Mouse (Mus musculus): ENCODE measurements at regions not wholly inside any gene's neighbourhood (a gene's known extent, or its start where the extent isn't known, plus 50 kb on each side); places are given as distances from the start of the nearest gene placed in this dataset.

DNA sequence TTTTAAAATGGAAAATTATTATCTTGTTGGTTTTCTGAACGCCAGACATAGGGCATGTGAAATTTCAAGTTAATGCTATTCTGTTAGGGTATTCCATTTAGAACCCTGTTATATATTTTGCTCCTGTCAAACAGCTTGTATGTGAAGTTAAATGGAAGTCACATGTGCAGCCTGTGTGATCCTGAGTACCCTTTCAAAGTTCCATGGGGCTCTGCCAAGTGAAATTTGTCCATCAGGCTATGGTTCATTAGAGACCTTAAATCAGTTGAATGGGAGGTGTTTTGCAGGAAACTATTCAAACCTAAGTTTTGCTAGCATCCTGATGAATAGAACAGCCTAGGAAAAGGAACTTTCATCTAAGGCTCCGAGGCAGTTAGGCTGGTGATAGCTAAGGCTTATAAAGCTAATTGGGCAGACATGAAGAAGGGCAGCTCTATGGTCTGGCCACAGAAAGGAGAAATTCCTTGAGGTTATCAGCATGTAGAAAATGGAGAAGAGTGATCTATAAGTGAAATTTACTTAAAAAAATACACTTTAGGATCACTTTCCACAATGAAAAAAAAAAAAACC lies 1180.2 kb upstream of the Zeb2 start:
- no peaks in the 10 kb centered on the region for H3K27me3 ChIP-seq (ENCODE audit: control insufficient read depth, insufficient read depth, low read length)
- TF ChIP-seq CTCF (IDR thresholded peaks at IDR 0.05; ENCODE audit: low read depth) (no peak), EP300 (IDR thresholded peaks at IDR 0.05; ENCODE audit: low read depth) (no peak)
- 65% methylated on average over 2 of the region's 2 CpGs for WGBS
- no peak overlapping the region for H3K4me2 ChIP-seq (ENCODE audit: low read depth, low read length)
- no peaks in the 10 kb centered on the region for H3K9me3 ChIP-seq (replicated peaks; ENCODE audit: control insufficient read depth, low read length)
- H3K4me3 ChIP-seq (ENCODE audit: low read depth, low read length), result no peak overlapping the region
- no peak overlapping the region for H3K9ac ChIP-seq (replicated peaks; ENCODE audit: low read depth, low read length)
- H3K4me1 ChIP-seq (ENCODE audit: control insufficient read depth, insufficient read depth), result no peaks in the 10 kb centered on the region
- DNase-seq (ENCODE audit: low spot score), result no peak
- no peak for ATAC-seq (ENCODE audit: insufficient read depth, low read depth)
- no peak overlapping the region for H3K27ac ChIP-seq (ENCODE audit: low read depth)
- H3K36me3 ChIP-seq (replicated peaks; ENCODE audit: control insufficient read depth, insufficient read depth, low read length), result no peaks in the 10 kb centered on the region

GRCm38 (mm10) chr2:46283929-46284598 lies 1166.9 kb upstream of the Zeb2 start:
- Histone ChIP-seq H3K9ac (replicated peaks; ENCODE audit: low read depth, low read length) (no peak overlapping the region), H3K27me3 (ENCODE audit: control insufficient read depth, insufficient read depth, low read length) (no peaks in the 10 kb centered on the region), H3K36me3 (replicated peaks; ENCODE audit: control insufficient read depth, insufficient read depth, low read length) (no peaks in the 10 kb centered on the region), H3K4me1 (ENCODE audit: control insufficient read depth, insufficient read depth) (no peaks in the 10 kb centered on the region), H3K4me2 (ENCODE audit: low read depth, low read length) (no peak overlapping the region), H3K27ac (ENCODE audit: low read depth) (no peak overlapping the region), H3K4me3 (ENCODE audit: low read depth, low read length) (no peak overlapping the region), H3K9me3 (replicated peaks; ENCODE audit: control insufficient read depth, low read length) (no peaks in the 10 kb centered on the region)
- 73% methylated on average over 5 of the region's 5 CpGs for WGBS
- ATAC-seq (ENCODE audit: insufficient read depth, low read depth), result no peak
- no peak for DNase-seq (ENCODE audit: low spot score)
- no peak for TF ChIP-seq CTCF (IDR thresholded peaks at IDR 0.05; ENCODE audit: low read depth)
- no peak for TF ChIP-seq EP300 (IDR thresholded peaks at IDR 0.05; ENCODE audit: low read depth)

- no peak for TF ChIP-seq CTCF (IDR thresholded peaks at IDR 0.05; ENCODE audit: low read depth)
- TF ChIP-seq EP300 (IDR thresholded peaks at IDR 0.05; ENCODE audit: low read depth), result no peak
- H3K36me3 ChIP-seq (replicated peaks; ENCODE audit: control insufficient read depth, insufficient read depth, low read length), result no peaks in the 10 kb centered on the region
- H3K4me2 ChIP-seq (ENCODE audit: low read depth, low read length), result no peak overlapping the region
- H3K4me3 ChIP-seq (ENCODE audit: low read depth, low read length), result no peak overlapping the region
- H3K27me3 ChIP-seq (ENCODE audit: control insufficient read depth, insufficient read depth, low read length), result no peaks in the 10 kb centered on the region
- no peak overlapping the region for H3K27ac ChIP-seq (ENCODE audit: low read depth)
- ATAC-seq (ENCODE audit: insufficient read depth, low read depth) (no peak), DNase-seq (ENCODE audit: low spot score) (no peak)
- no peak overlapping the region for H3K9ac ChIP-seq (replicated peaks; ENCODE audit: low read depth, low read length)
- no peaks in the 10 kb centered on the region for H3K9me3 ChIP-seq (replicated peaks; ENCODE audit: control insufficient read depth, low read length)
- WGBS, result 78% methylated on average over 2 of the region's 2 CpGs
- H3K4me1 ChIP-seq (ENCODE audit: control insufficient read depth, insufficient read depth), result no peaks in the 10 kb centered on the region
Measured at GRCm38 (mm10) chr2:46280822-46281221, 1163.6 kb upstream of the Zeb2 start.

GRCm38 (mm10) chr2:46261618-46262017 lies 1144.4 kb upstream of the Zeb2 start:
- Histone ChIP-seq H3K9me3 (replicated peaks; ENCODE audit: control insufficient read depth, low read length) (no peaks in the 10 kb centered on the region), H3K4me3 (ENCODE audit: low read depth, low read length) (no peak overlapping the region), H3K4me2 (ENCODE audit: low read depth, low read length) (no peak overlapping the region), H3K36me3 (replicated peaks; ENCODE audit: control insufficient read depth, insufficient read depth, low read length) (no peaks in the 10 kb centered on the region), H3K27me3 (ENCODE audit: control insufficient read depth, insufficient read depth, low read length) (no peaks in the 10 kb centered on the region), H3K9ac (replicated peaks; ENCODE audit: low read depth, low read length) (no peak overlapping the region), H3K4me1 (ENCODE audit: control insufficient read depth, insufficient read depth) (no peaks in the 10 kb centered on the region), H3K27ac (ENCODE audit: low read depth) (no peak overlapping the region)
- ATAC-seq (ENCODE audit: insufficient read depth, low read depth) (no peak), DNase-seq (ENCODE audit: low spot score) (no peak)
- TF ChIP-seq EP300 (IDR thresholded peaks at IDR 0.05; ENCODE audit: low read depth), result no peak
- TF ChIP-seq CTCF (IDR thresholded peaks at IDR 0.05; ENCODE audit: low read depth), result no peak
- WGBS, result 85% methylated on average over 1 of the region's 1 CpGs

GRCm38 (mm10) chr2:46251562-46251961 lies 1134.4 kb upstream of the Zeb2 start:
- 81% methylated on average over 7 of the region's 7 CpGs for WGBS
- no peak for TF ChIP-seq CTCF (IDR thresholded peaks at IDR 0.05; ENCODE audit: low read depth)
- no peak for TF ChIP-seq EP300 (IDR thresholded peaks at IDR 0.05; ENCODE audit: low read depth)

GRCm38 (mm10) chr2:46245717-46246116 lies 1128.5 kb upstream of the Zeb2 start:
- no peak overlapping the region for H3K4me3 ChIP-seq (ENCODE audit: low read depth, low read length)
- no peak overlapping the region for H3K27ac ChIP-seq (ENCODE audit: low read depth)
- H3K27me3 ChIP-seq (ENCODE audit: control insufficient read depth, insufficient read depth, low read length), result no peaks in the 10 kb centered on the region
- no peak overlapping the region for H3K4me2 ChIP-seq (ENCODE audit: low read depth, low read length)
- 54% methylated on average over 3 of the region's 3 CpGs for WGBS
- no peak for DNase-seq (ENCODE audit: low spot score)
- no peaks in the 10 kb centered on the region for H3K36me3 ChIP-seq (replicated peaks; ENCODE audit: control insufficient read depth, insufficient read depth, low read length)
- TF ChIP-seq CTCF (IDR thresholded peaks at IDR 0.05; ENCODE audit: low read depth), result no peak
- TF ChIP-seq EP300 (IDR thresholded peaks at IDR 0.05; ENCODE audit: low read depth), result no peak
- ATAC-seq (ENCODE audit: insufficient read depth, low read depth), result no peak
- no peaks in the 10 kb centered on the region for H3K4me1 ChIP-seq (ENCODE audit: control insufficient read depth, insufficient read depth)
- H3K9me3 ChIP-seq (replicated peaks; ENCODE audit: control insufficient read depth, low read length), result no peaks in the 10 kb centered on the region
- H3K9ac ChIP-seq (replicated peaks; ENCODE audit: low read depth, low read length), result no peak overlapping the region

More at GRCm38 (mm10) chr2:46251562-46251961, 1134.4 kb upstream of the Zeb2 start:
- H3K9ac ChIP-seq (replicated peaks; ENCODE audit: low read depth, low read length), result no peak overlapping the region
- H3K9me3 ChIP-seq (replicated peaks; ENCODE audit: control insufficient read depth, low read length), result no peaks in the 10 kb centered on the region
- no peak overlapping the region for H3K27ac ChIP-seq (ENCODE audit: low read depth)
- H3K4me1 ChIP-seq (ENCODE audit: control insufficient read depth, insufficient read depth), result no peaks in the 10 kb centered on the region
- DNase-seq (ENCODE audit: low spot score) (no peak), ATAC-seq (ENCODE audit: insufficient read depth, low read depth) (no peak)
- no peak overlapping the region for H3K4me2 ChIP-seq (ENCODE audit: low read depth, low read length)
- H3K27me3 ChIP-seq (ENCODE audit: control insufficient read depth, insufficient read depth, low read length), result no peaks in the 10 kb centered on the region
- H3K4me3 ChIP-seq (ENCODE audit: low read depth, low read length), result no peak overlapping the region
- H3K36me3 ChIP-seq (replicated peaks; ENCODE audit: control insufficient read depth, insufficient read depth, low read length), result no peaks in the 10 kb centered on the region
